Mouse (Mus musculus) frontal cortex, postnatal 25 days (tissue): ENCODE data around the gene Kcnk5.

Source experiments
- DNase-seq, 2 experiments: peaks; one replicate each; pipeline ENCODE4 v3.0.0; 2022; ENCODE audit warnings: low spot score in 2 of 2

Gene Kcnk5

GRCm38 (mm10) chr14:20181466-20181921 is at the start of gene Kcnk5:
Gene Kcnk5 (minus strand): TSS chr14:20181809.
- peak; percentile 46 to 55 for DNase-seq

DNA sequence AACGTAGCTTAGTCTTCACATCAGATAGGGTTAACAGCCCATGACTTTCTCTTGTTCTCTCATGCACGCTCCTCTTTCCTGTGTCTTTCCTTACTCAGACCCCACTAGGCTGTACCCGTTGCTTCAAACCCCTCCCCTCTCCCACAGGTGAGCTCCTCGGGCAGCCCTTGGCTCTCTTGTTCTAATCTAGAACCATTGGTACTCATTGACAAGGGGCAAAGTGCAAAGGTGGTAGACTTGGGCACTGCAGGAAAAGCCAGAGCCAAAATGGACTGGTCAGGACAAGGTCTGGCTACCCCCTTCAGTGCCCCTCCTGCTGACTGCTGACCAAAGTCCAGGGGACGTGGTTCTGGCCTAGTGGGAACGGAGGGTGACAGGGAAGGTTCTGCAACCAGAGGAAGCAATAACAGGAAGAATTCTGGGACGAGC is 48.5 kb upstream of the Kcnk5 start:
- DNase-seq = no peak

GRCm38 (mm10) chr14:20229437-20229836 is 47.8 kb upstream of the Kcnk5 start:
- no peak for DNase-seq

DNA sequence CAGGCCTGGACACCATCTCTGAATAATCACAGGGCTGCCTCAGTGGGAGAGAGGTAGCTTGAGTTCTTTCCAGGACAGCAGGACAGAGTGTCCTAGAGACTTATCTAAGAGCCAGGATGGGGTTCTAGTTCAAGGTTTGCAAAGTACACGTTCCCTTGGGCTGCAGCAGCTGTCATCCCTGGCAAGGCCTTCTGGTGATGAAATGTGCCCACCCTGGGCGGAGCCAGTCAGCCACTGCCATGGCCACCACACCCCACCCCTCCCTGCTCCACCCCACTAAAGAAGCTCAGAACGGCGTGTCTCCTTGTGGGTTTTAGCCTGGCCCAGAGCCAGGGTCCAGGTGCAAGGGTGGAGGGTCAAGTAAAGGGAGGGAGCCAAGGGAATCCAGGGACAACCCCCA is 46.7 kb upstream of the Kcnk5 start:
- no peak for DNase-seq

DNA sequence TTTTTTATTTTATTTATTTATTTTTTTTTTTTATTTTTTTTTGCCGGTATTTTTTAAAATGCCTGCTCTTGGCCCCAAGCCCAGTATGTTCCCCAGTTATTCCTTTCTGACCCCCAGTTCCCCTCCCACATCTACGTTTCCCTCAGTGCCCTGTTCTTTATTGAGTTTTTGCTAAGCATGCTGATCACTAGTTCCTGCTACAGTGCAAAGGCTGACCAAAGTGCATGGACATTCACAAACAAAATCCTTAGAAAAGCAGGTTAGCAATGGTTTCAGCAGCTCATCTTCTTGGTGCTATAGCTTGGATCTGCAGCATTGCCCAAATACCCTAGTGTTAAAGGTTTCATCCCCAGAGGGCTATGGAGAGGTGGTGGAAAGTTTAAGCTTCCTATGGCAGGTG is 45.4 kb upstream of the Kcnk5 start:
- no peak for DNase-seq

- no peak for DNase-seq
Measured at GRCm38 (mm10) chr14:20226488-20226887, 44.9 kb upstream of the Kcnk5 start.

DNA sequence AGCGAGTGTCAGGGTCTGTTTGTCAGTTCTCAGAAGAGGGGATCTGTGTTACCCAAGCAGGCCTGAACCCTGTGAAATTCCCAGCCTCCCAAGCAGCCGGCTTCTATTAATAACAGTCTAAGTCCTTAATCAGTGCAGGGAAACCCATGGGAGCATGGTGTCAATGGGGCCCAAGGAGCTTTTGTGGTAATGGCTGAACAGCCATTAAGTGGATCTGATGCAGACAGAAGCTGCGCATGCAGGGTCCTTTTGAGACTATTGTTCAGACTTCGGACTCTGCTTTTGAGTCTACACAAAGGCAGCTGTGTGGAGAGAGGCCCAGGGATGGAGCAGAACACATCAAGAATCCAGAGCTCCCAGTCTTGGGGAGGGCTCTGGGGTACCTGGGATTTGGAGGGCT is 43.9 kb upstream of the Kcnk5 start:
- DNase-seq = no peak

DNA sequence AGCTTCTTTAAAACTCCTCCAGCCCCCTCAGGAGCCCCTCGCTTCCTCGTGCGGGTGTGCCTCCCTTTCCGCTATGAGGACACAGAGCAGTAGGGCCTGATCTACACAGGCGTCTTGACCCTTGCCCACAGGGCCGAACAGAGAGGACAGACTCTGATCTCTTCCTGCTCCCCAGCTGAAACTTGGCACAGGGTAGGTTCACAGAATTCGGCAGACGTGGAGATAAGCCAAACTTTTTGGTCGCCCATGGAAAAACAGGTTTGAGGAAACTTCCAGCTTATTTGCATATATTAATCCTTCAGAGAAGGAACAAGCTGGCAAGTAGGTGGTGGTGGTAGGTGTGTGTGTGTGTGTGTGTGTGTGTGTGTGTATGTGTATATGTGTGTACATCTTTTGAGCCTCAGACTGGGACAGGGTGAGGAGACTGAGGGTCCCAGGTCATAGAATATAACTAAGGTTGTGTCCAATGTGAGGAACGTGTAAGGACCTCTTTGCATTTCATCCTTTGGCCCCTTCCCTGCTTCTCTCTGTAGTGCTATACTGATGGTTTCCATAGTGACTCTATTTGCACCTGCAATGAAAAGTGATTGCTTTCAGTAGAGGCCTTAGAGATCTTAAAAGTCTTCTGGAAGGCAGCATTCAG is 43.1 kb upstream of the Kcnk5 start:
- no peak for DNase-seq

GRCm38 (mm10) chr14:20224163-20224562 is 42.6 kb upstream of the Kcnk5 start:
- no peak for DNase-seq

GRCm38 (mm10) chr14:20223253-20223652 is 41.6 kb upstream of the Kcnk5 start:
- no peak for DNase-seq

DNA sequence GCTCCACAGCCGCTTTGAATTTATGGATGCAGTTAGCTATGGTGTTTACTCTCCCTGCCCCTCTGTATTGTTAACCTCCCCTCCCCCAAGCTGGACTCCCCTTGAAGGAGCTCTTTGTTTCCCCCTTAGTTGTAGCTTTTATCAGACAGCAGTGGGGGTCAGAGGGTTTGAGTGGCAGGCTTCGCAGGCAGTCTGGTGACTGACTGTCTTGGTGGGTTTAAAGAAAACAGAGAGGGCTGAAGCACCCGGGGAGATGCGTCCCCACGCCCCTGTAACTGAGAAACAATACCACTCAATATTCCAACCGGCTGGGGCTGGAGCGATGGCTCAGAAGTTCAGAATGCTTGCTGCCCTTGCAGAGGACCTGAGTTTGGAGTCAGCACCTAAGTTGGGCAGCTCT is 39.5 kb upstream of the Kcnk5 start:
- no peak for DNase-seq

GRCm38 (mm10) chr14:20219849-20220248 is 38.2 kb upstream of the Kcnk5 start:
- DNase-seq = no peak

GRCm38 (mm10) chr14:20217299-20217864 is 35.8 kb upstream of the Kcnk5 start:
- no peak for DNase-seq

- no peak for DNase-seq
Measured at GRCm38 (mm10) chr14:20216561-20217298, 35.1 kb upstream of the Kcnk5 start.

- DNase-seq = no peak
Measured at GRCm38 (mm10) chr14:20215826-20216225, 34.2 kb upstream of the Kcnk5 start.

DNA sequence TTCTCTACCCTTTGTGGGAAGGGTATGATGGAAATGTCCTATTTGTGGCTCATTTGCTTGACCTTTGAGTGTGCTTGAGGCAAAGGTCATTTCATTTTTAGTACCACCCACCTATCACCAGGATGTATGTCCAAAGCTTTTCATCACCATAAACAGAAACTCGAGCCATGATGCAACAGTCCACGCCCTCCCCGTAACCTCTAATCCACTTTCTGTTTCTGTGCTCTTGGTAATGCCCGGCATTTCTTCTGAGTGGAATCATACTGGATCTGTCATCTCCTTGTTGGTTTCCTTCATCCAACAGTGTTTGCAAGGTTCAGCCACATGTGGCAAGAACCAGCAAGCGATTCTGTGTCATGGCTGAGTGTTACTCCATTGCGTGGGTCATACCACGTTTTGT is 32.5 kb upstream of the Kcnk5 start:
- no peak for DNase-seq

- no peak for DNase-seq
Measured at GRCm38 (mm10) chr14:20211754-20212601, 30.4 kb upstream of the Kcnk5 start.

GRCm38 (mm10) chr14:20209926-20210325 is 28.3 kb upstream of the Kcnk5 start:
- DNase-seq = no peak

GRCm38 (mm10) chr14:20208435-20208834 is 26.8 kb upstream of the Kcnk5 start:
- no peak for DNase-seq

DNA sequence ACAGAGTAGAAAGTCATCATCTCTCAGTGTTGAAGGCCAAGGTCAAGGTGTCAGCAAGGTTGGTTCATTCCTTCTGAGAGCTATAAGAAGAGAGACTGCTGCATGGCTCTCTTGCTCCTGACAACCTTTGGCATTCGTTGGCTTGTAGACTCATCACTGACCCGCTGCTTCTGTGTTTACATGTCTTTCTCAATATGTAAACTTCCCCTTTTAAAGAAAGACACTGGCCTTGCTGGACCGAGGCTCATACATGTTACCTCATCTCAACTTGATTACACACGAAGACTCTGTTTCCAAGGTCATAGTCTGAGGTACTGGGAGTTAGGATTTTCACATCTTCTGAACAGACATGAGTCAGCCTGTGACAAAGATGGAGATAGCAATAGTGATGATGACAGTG is 24.1 kb upstream of the Kcnk5 start:
- no peak for DNase-seq

DNA sequence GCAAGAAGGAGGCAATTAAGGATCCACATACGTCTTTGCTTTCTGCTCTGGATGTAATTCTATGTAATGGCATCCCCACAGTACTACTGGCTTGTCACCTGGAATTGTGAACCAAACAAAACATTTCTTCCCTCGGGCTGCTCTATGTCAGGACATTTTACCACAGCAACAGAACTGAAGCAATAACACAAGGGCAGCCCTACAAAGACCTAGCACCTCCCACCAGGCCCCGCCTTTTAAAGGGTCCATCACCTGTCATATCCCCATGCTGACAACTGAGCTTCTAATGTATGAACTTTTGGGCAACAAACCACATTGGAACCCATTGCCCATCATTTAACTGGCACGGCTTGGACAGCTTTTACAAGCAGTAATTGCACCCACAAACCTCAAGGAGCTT is 21.7 kb upstream of the Kcnk5 start:
- no peak for DNase-seq

GRCm38 (mm10) chr14:20202655-20203181 is 21.1 kb upstream of the Kcnk5 start:
- DNase-seq = no peak
